Mouse (Mus musculus) lung, embryonic 14.5 days (tissue): ENCODE results near the gene Apmap. TPM values are rescaled to one million over a fixed set of nuclear protein-coding genes. Genes with fewer than 3 reads are reported as not detected.

Experiments used
- ATAC-seq: fragments of 200-750 bp; cut with Nextera tagmentation; 2 replicates; pipeline ENCODE4 v1.8.0; 2017; ENCODE audit warnings: mild to moderate bottlenecking, moderate TSS enrichment, moderate library complexity; ENCODE audit not compliant: insufficient read depth
- DNase-seq: peaks from one replicate; pipeline ENCODE4 v3.0.0-alpha.2; 2015
- H3K27ac ChIP-seq: fragments of 300-500 bp; sonication (generic); 2 replicates; pipeline ENCODE4 v1.5.1; 2014; ENCODE audit warnings: low read depth, mild to moderate bottlenecking, moderate library complexity
- H3K27me3 ChIP-seq: fragments of 300-500 bp; sonication (generic); 2 replicates; pipeline ENCODE4 v1.6.1; 2014; ENCODE audit warnings: low read length, control low read depth; ENCODE audit not compliant: insufficient read depth
- H3K36me3 ChIP-seq: fragments of 300-500 bp; sonication (generic); 2 replicates; pipeline ENCODE4 v1.6.1; 2014; ENCODE audit warnings: control low read depth; ENCODE audit not compliant: insufficient read depth
- H3K4me1 ChIP-seq: fragments of 300-500 bp; sonication (generic); 2 replicates; pipeline ENCODE4 v1.6.1; 2014; ENCODE audit warnings: antibody characterized with exemption, control low read depth; ENCODE audit not compliant: insufficient read depth
- H3K4me2 ChIP-seq: fragments of 300-500 bp; sonication (generic); 2 replicates; pipeline ENCODE4 v1.6.1; 2014; ENCODE audit warnings: mild to moderate bottlenecking
- H3K4me3 ChIP-seq: fragments of 300-500 bp; sonication (generic); 2 replicates; pipeline ENCODE4 v1.5.1; 2014; ENCODE audit warnings: low read depth, low read length
- H3K9ac ChIP-seq: fragments of 300-500 bp; sonication (generic); 2 replicates; pipeline ENCODE4 v1.6.1; 2014
- H3K9me3 ChIP-seq: fragments of 300-500 bp; sonication (generic); 2 replicates; pipeline ENCODE4 v1.6.1; 2016; ENCODE audit warnings: low read depth, low read length, control low read depth
- CTCF ChIP-seq: IDR thresholded peaks from 2 replicates; pipeline ENCODE4 v1.5.1; 2016; ENCODE audit warnings: antibody characterized with exemption, low read depth
- WGBS: fragments of 180-500 bp; shearing (Covaris S2); extraction: QIAGEN DNeasy Blood & Tissue Kit; methylation state at CpG from one replicate; pipeline ENCODE4 v1.1.7; 2014; 5-methylcytosine and 5-hydroxymethylcytosine counted together
- polyA plus RNA-seq: library from polyadenylated mRNA; unstranded; fragments of >200 nt; fragmentation: Nextera tagmentation; extraction: Ambion mirVana; gene quantifications from 2 replicates; pipeline ENCODE4 v1.2.1, GENCODE M21; 2014

Apmap gene
- polyA plus RNA-seq, 1 experiment from 2014 or later, result 48.2 TPM

- Histone ChIP-seq H3K36me3 (no peaks in the 10 kb centered on the region), H3K9ac (no peak overlapping the region), H3K9me3 (no peaks in the 10 kb centered on the region), H3K4me2 (no peak overlapping the region), H3K27me3 (no peaks in the 10 kb centered on the region), H3K4me3 (no peak overlapping the region), H3K27ac (no peak overlapping the region), H3K4me1 (0 out of 2 replicates have a peak, but pooled peaks cover 3% of the 10 kb centered on the region)
- ATAC-seq, result no peak
- no peak for TF ChIP-seq CTCF
- DNase-seq, result no peak
- WGBS, result 61% methylated on average over 3 of the region's 3 CpGs
Observed at GRCm38 (mm10) chr2:150610097-150610496, 1.7 kb upstream of the Apmap start.

GRCm38 (mm10) chr2:150608872-150609560 is 649 bp upstream of the Apmap start:
- 1% methylated on average over 10 of the region's 10 CpGs for WGBS
- Histone ChIP-seq H3K36me3 (no peaks in the 10 kb centered on the region), H3K9ac (peak overlapping the region; percentile 77), H3K4me1 (0 out of 2 replicates have a peak, but pooled peaks cover 3% of the 10 kb centered on the region), H3K27me3 (no peaks in the 10 kb centered on the region), H3K27ac (peak overlapping the region; percentile 27; the same call in 1 of the 2 replicates), H3K4me3 (peak overlapping the region; percentile 95), H3K9me3 (no peaks in the 10 kb centered on the region), H3K4me2 (peak overlapping the region; percentile 79)
- TF ChIP-seq CTCF, result peak; percentile 82
- ATAC-seq, result peak; percentile 69
- peak; percentile 92 for DNase-seq

- Histone ChIP-seq H3K4me1 (0 out of 2 replicates have a peak, but pooled peaks cover 3% of the 10 kb centered on the region), H3K36me3 (no peaks in the 10 kb centered on the region), H3K27ac (no peak overlapping the region), H3K27me3 (no peaks in the 10 kb centered on the region), H3K4me3 (peak overlapping the region; percentile 95; the same call in 1 of the 2 replicates), H3K4me2 (peak overlapping the region; percentile 79), H3K9ac (no peak overlapping the region), H3K9me3 (no peaks in the 10 kb centered on the region)
- no peak for TF ChIP-seq CTCF
- DNase-seq (no peak), ATAC-seq (no peak)
- WGBS, result 38% methylated on average over 1 of the region's 1 CpGs
Observed at GRCm38 (mm10) chr2:150607086-150607485, 1.3 kb downstream of the Apmap start.

GRCm38 (mm10) chr2:150604802-150605201 is 3.6 kb downstream of the Apmap start:
- Histone ChIP-seq H3K27me3 (no peaks in the 10 kb centered on the region), H3K36me3 (no peaks in the 10 kb centered on the region), H3K4me1 (0 out of 2 replicates have a peak, but pooled peaks cover 3% of the 10 kb centered on the region), H3K4me3 (no peak overlapping the region), H3K9ac (no peak overlapping the region), H3K4me2 (no peak overlapping the region), H3K9me3 (no peaks in the 10 kb centered on the region), H3K27ac (no peak overlapping the region)
- no peak for TF ChIP-seq CTCF
- ATAC-seq (no peak), DNase-seq (no peak)
- WGBS, result 73% methylated on average over 2 of the region's 2 CpGs

GRCm38 (mm10) chr2:150602166-150602565 is 6.2 kb downstream of the Apmap start:
- Histone ChIP-seq H3K4me1 (0 out of 2 replicates have a peak, but pooled peaks cover under 1% of the 10 kb centered on the region), H3K36me3 (no peaks in the 10 kb centered on the region), H3K27ac (no peak overlapping the region), H3K4me2 (no peak overlapping the region), H3K9ac (no peak overlapping the region), H3K27me3 (no peaks in the 10 kb centered on the region), H3K9me3 (no peaks in the 10 kb centered on the region), H3K4me3 (no peak overlapping the region)
- no peak for TF ChIP-seq CTCF
- no peak for ATAC-seq
- 93% methylated on average over 2 of the region's 2 CpGs for WGBS
- no peak for DNase-seq

GRCm38 (mm10) chr2:150600263-150600662 is 8.1 kb downstream of the Apmap start:
- H3K36me3 ChIP-seq, result no peaks in the 10 kb centered on the region
- DNase-seq, result no peak
- 91% methylated on average over 2 of the region's 2 CpGs for WGBS
- H3K27me3 ChIP-seq, result no peaks in the 10 kb centered on the region
- no peak overlapping the region for H3K9ac ChIP-seq
- no peak overlapping the region for H3K4me3 ChIP-seq
- no peak overlapping the region for H3K4me2 ChIP-seq
- H3K9me3 ChIP-seq, result no peaks in the 10 kb centered on the region
- TF ChIP-seq CTCF, result no peak
- ATAC-seq, result no peak
- H3K27ac ChIP-seq, result no peak overlapping the region
- no peaks in the 10 kb centered on the region for H3K4me1 ChIP-seq

GRCm38 (mm10) chr2:150595411-150596190 is 12.8 kb downstream of the Apmap start:
- H3K9me3 ChIP-seq, result no peaks in the 10 kb centered on the region
- no peak overlapping the region for H3K27ac ChIP-seq
- no peaks in the 10 kb centered on the region for H3K4me1 ChIP-seq
- no peak overlapping the region for H3K4me3 ChIP-seq
- DNase-seq, result no peak
- no peaks in the 10 kb centered on the region for H3K27me3 ChIP-seq
- TF ChIP-seq CTCF, result no peak
- H3K4me2 ChIP-seq, result no peak overlapping the region
- ATAC-seq, result no peak
- no peak overlapping the region for H3K9ac ChIP-seq
- 67% methylated on average over 3 of the region's 3 CpGs for WGBS
- peaks cover 21% of the 10 kb centered on the region; the same call in 1 of the 2 replicates for H3K36me3 ChIP-seq
